Mouse (Mus musculus): ENCODE results near the gene Gm20441.
"Not testable (repeated sequence)": the region's sequence is repeated elsewhere in the genome, so short reads cannot be mapped to it uniquely, and the experiment has no call there.

The Gm20441 gene

DNA sequence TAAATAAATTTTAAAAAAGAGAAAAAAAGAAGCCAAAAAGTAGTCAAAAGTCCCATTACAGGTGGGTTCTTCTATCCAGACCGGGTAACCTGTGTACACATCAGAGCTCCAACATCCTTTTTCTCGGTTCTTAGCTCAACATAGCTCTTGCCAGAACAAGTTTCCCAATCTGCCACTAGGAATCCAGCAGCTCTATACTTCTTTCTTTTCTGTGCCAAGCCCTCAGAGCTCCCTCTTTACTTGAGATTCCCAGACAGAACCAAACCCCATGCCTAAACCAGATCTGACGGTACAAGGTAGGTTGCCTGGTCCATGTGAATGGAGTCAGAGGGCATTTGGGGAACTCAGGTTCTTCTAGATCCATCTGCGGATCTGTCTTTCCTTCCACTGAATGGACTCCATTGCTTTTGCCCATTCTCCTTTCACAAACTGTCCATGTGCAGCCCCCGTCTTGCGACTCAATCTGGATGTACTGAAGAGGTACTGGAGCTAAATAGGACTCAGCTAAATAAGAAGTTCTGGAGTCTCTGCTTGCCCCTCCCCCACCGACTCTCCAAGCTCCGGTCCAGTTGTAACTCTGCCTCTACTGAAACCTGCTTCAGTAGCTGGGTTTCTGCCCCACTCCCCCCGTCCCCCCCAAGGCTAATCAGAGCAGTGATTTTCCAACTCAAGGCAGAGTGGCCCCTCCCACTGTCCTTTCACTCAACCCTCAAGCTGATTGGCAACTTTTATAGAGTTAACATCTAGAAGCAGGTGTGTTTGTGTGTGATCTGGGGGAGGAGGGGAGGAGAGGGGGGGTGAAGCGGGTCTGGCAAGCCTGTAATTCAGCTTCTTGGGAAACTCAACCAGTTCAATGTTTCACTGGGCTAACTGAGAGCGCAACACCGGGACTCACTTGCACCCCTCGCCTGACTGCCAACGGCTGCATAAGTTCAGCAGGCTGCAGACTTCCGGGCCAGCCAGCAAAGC lies 1.3 kb downstream of the Gm20441 start:
- DNase-seq (ENCODE audit: low spot score) = no peak

DNA sequence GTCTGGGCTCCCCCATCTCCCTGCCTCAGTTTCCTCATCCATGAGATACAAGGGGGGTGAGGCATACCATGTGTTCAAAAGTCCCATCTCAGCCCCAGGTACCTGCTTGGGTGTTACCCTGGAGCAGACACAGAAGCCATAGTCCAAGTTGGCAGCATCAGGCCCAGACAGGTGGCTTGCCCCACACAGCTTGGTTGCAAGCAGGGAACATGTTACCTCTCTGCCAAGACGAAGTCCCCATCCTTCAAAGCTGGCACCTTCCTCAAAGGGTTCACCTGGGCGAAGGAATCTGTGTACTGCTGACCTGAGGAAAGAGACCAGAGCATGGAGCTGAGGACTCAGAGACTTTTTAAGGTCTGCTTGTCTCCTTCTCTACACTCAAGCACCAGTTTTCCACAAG lies 2.9 kb downstream of the Gm20441 start:
- no peak for DNase-seq (ENCODE audit: low spot score)

DNA sequence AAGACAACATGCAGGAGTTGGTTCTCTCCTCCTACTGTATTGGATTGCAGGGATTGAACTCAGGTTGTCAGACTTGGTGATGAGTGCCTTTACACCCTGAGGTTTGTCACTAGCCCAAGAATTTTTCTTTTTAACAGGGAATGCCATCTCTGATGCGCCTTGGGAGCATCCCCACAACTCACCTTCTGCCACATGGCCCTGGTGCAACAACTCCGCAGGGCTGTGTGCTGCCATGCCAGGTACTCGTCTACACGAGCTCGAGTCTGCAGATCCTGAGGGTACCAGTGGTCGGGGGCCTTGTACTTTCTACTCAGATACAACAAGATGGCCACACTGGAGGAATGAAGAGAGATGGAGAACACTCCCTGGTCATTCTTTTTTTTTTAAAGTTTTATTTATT lies 4.2 kb downstream of the Gm20441 start:
- DNase-seq (ENCODE audit: low spot score) = no peak

DNA sequence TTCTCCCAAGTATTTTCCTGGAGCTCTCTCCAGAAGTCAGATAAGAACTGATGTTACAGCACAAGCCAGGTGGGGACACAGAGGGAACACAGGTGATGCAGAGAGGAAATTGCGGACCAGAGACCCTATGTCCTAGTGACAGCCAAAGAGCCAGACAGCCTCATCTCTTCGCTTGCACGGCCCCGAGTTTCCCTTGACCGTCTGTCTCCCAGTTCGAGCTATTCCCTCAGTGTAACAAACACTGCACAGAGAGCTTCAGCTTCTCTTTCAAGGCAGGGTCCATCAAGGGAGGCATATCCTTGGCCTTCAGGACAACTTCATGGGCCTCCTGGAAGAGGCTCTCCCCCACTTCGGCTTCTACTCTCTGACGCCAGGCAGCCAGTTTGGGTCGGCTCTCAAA lies 6.2 kb downstream of the Gm20441 start:
- no peak for DNase-seq (ENCODE audit: low spot score)

DNA sequence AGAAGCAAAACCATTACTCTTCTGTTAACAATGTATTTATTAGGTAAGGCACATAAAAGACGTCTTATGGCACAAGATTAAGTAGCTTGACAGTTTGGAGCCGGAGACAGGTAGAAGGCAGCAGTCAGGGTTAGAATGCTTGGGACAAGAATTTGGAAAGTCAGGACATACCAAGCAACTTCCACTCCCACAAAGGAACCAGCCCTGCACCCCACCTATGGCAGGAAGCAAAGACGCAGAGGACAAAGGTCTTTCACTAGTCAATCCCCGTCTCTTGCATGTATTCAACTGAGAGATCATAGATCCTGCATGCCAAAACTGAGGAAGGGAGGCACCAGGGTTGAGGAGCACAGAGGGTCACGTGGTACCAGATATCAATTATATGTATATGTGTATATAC lies 6.7 kb downstream of the Gm20441 start:
- DNase-seq (ENCODE audit: low spot score) = no peak

GRCm38 (mm10) chr10:75772795-75773664 lies 7.7 kb downstream of the Gm20441 start, which contains the start of gene Ddt:
Ddt (minus strand) TSS chr10:75773414.
- DNase-seq (ENCODE audit: low spot score) = peak; percentile 67

DNA sequence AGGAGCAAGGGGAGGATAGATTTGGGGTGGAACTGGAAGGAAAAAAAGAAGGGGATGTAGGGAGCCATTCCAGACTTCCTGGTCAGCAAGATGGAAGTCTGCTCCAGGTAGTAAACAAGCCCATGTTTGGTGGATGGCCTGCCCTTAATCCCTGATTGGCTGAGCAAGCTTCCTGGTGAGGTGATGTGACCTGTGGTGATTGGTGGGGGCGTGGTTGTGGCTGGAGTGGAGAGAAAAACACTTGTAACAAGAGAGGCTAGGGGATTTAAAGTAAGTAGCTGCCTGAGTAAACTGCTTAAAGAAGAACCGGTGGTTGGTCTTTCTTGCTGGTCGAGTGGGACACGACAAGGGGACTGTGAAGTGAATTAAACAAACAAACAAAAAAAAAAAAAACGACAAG lies 13.0 kb downstream of the Gm20441 start:
- not testable (repeated sequence) for DNase-seq (ENCODE audit: low spot score)

DNA sequence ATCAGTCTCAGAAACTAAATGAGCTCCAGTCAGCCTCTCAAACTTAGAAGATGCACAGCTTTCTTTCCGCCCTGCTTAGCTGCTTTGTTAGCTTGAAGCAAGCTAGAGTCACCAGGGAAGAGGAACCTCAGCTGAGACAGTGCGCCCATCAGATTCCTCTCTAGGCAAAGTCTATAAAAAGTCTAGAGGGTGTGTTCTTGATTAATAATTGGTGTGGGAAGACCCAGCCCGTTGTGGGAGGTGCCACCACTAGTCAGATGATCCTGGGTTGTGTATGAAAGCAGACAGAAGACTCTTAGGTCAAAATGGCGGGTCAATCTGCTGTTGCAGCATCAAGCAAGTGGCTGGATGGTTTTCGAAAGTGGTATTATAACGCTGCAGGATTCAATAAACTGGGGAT lies 13.9 kb downstream of the Gm20441 start:
- no peak for DNase-seq (ENCODE audit: low spot score)

GRCm38 (mm10) chr10:75764519-75765473 lies 16.0 kb downstream of the Gm20441 start:
- DNase-seq (ENCODE audit: low spot score) = peak; percentile 60

DNA sequence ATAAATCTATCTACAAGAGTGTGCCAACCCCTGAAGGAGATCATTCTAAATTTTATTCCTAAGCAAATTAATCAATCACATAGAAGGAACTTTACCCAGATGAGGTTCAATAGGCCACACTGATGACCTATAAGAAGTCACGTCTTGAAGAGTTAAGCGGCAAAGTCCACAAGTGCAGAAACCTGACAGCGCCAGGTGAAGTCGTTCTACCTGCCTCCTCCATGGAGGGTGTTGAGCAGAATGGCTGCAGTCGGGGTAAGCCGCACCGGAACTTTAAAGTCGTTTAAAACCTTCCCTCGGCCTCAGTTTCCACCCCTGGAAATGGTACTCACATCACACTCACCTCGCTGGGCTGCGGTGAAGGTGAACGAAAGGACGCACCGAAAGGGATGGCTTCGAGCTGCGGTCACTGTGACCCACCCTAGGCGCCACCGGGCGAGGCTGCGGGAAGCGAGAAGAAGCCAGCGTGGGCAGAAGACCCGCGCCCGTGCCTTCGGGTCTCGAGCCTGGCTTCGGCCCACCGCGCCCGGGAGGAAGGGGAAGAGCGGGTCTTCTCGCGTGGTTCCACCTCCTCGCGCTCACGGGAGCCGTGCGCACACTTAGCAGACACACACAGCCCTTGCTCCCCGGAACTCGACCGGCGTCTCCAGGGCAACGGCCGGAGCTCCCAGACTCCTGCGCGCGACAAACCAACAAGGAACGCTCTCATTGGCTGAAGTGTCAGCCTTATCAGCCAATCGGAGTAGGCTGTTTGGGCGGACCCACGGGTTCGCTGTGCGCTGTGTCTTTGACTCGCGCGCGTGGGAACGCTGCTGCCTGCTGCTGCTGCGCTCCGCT lies 16.9 kb downstream of the Gm20441 start, which contains the start of gene Cabin1:
TSS of gene Cabin1 (minus strand) at position 660 of the 837 bp plus-strand sequence.
- peak; percentile 96 for DNase-seq (ENCODE audit: low spot score)

DNA sequence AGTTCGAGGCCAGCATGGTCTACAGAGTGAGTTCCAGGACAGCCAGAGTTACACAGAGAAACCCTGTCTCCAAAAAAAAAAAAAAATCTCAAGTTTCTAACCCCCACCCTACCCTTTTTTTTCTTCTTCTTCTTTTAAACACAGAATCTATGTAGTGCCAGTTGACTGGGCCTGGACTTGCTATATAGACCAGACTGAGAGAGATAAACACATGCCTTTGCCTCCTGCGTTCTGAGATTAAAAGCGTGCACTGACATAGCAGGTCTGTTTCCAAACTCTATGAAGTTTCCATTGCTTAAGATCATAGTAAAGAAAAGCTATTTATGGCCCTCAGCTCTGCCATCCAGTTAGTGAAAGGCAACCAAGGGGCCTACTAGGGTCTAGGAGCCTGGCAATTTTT lies 18.3 kb downstream of the Gm20441 start:
- DNase-seq (ENCODE audit: low spot score) = no peak

GRCm38 (mm10) chr10:75760311-75760710 lies 20.4 kb downstream of the Gm20441 start:
- DNase-seq (ENCODE audit: low spot score) = no peak

- no peak for DNase-seq (ENCODE audit: low spot score)
Observed at GRCm38 (mm10) chr10:75756719-75757118, 24.0 kb downstream of the Gm20441 start.

DNA sequence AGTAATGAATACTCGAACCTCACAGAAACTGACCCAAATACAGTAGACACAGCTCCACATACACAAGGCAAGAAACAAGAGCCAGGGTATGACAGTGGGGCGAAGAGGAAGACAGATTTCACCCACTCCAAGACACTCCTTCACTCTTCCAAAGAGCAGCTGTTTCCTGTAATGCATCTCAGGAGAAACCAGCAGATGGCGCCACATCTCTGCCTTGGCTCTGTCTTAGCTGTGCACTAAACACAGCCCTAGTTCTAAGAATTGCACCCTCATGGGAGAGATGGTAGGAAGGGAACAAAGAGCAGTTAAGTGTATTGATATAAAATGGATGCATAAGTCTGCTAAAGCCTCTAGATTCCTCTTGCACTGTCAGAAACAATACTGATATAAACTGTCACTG lies 36.7 kb downstream of the Gm20441 start:
- DNase-seq (ENCODE audit: low spot score) = peak; percentile 70

GRCm38 (mm10) chr10:75743369-75743768 lies 37.4 kb downstream of the Gm20441 start:
- no peak for DNase-seq (ENCODE audit: low spot score)

GRCm38 (mm10) chr10:75740866-75741265 lies 39.9 kb downstream of the Gm20441 start:
- no peak for DNase-seq (ENCODE audit: low spot score)

DNA sequence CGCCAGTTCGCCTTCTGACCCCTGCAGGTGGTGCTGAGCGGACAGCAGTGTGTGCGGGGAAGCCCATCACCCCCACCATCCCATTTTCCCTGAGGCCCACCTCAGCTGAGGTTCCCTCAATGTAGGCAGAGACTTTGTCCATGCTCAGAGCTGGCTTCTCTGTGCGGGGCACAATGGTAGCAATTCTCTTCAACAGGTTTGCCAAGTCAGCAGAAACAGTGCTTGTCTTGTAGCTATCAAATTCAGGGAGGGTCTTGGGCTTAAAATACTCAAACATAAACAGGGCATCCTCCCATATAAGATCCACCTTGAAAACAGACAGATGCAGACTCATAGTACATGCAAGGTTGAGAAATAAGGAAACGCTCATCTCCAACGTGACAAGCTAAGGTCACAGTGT lies 55.3 kb downstream of the Gm20441 start:
- no peak for DNase-seq (ENCODE audit: low spot score)
